Mouse (Mus musculus) kidney, postnatal 10 days (tissue): Measurements from ENCODE around the gene Cd151.

Source experiments
- DNase-seq: peaks from one replicate; pipeline ENCODE4 v3.0.0; 2021; ENCODE audit warnings: mixed read lengths

The Cd151 gene

GRCm38 (mm10) chr7:141467230-141468030, at the start of gene Cd151:
Gene Cd151 (plus strand): TSS chr7:141467392.
- DNase-seq: peak; percentile 96

GRCm38 (mm10) chr7:141417731-141418681, 49.2 kb upstream of the Cd151 start:
- DNase-seq: no peak

- peak; percentile 79 for DNase-seq
These were observed 48.2 kb upstream of the Cd151 start for GRCm38 (mm10) chr7:141418970-141419369.

GRCm38 (mm10) chr7:141420030-141420702, 47.0 kb upstream of the Cd151 start:
- DNase-seq: no peak

GRCm38 (mm10) chr7:141423811-141424210, 43.4 kb upstream of the Cd151 start:
- DNase-seq: no peak

GRCm38 (mm10) chr7:141426948-141427730, 40.1 kb upstream of the Cd151 start:
- no peak for DNase-seq

GRCm38 (mm10) chr7:141428701-141429100, 38.5 kb upstream of the Cd151 start:
- DNase-seq: no peak

GRCm38 (mm10) chr7:141429310-141429709, 37.9 kb upstream of the Cd151 start, which contains the start of gene Cend1:
Gene Cend1 (minus strand): TSS chr7:141429491.
- DNase-seq: peak; percentile 62

GRCm38 (mm10) chr7:141429840-141430584, 37.2 kb upstream of the Cd151 start:
- DNase-seq: no peak

- DNase-seq: no peak
These were observed 36.5 kb upstream of the Cd151 start for GRCm38 (mm10) chr7:141430585-141431240.

GRCm38 (mm10) chr7:141431434-141432185, 35.6 kb upstream of the Cd151 start:
- no peak for DNase-seq

GRCm38 (mm10) chr7:141432186-141432611, 35.0 kb upstream of the Cd151 start:
- DNase-seq: no peak

- DNase-seq: peak; percentile 57
These were observed 34.3 kb upstream of the Cd151 start for GRCm38 (mm10) chr7:141432741-141433516.

GRCm38 (mm10) chr7:141433517-141434400, 33.4 kb upstream of the Cd151 start:
- no peak for DNase-seq

- DNase-seq: peak; percentile 58
These were observed 32.7 kb upstream of the Cd151 start for GRCm38 (mm10) chr7:141434464-141434863.

GRCm38 (mm10) chr7:141435129-141435855, 31.9 kb upstream of the Cd151 start:
- peak; percentile 70 for DNase-seq

- DNase-seq: no peak
These were observed 31.2 kb upstream of the Cd151 start for GRCm38 (mm10) chr7:141435856-141436522.
